Mouse (Mus musculus) urinary bladder, adult 18-20 months (tissue): ENCODE results near the gene Fgfr2.

Experiments used
- DNase-seq, 2 experiments: peaks; one replicate each; pipeline ENCODE4 v3.0.0; 2022; ENCODE audit warnings: low spot score in 2 of 2, mixed read lengths in 2 of 2

The Fgfr2 gene

GRCm38 (mm10) chr7:131881876-131882615, 1241.1 kb downstream of the Fgfr2 start:
- peak; percentile 18 to 73 for DNase-seq

GRCm38 (mm10) chr7:131880150-131880549, 1243.0 kb downstream of the Fgfr2 start:
- no peak for DNase-seq

GRCm38 (mm10) chr7:131878846-131879245, 1244.3 kb downstream of the Fgfr2 start:
- DNase-seq = no peak

GRCm38 (mm10) chr7:131861157-131861556, 1262.0 kb downstream of the Fgfr2 start:
- no peak for DNase-seq

- no peak for DNase-seq
Measured at GRCm38 (mm10) chr7:131855641-131856040, 1267.5 kb downstream of the Fgfr2 start.

- no peak for DNase-seq
Measured at GRCm38 (mm10) chr7:131850579-131850978, 1272.6 kb downstream of the Fgfr2 start.

GRCm38 (mm10) chr7:131846066-131846905, 1276.9 kb downstream of the Fgfr2 start:
- DNase-seq = no peak

- DNase-seq = no peak
Measured at GRCm38 (mm10) chr7:131830261-131830660, 1292.9 kb downstream of the Fgfr2 start.

GRCm38 (mm10) chr7:131826811-131827210, 1296.3 kb downstream of the Fgfr2 start:
- no peak for DNase-seq

- DNase-seq = no peak
Measured at GRCm38 (mm10) chr7:131817976-131818375, 1305.2 kb downstream of the Fgfr2 start.

- no peak for DNase-seq
Measured at GRCm38 (mm10) chr7:131816641-131817040, 1306.5 kb downstream of the Fgfr2 start.

GRCm38 (mm10) chr7:131812116-131812515, 1311.0 kb downstream of the Fgfr2 start:
- no peak for DNase-seq

- DNase-seq = no peak
Measured at GRCm38 (mm10) chr7:131810916-131811315, 1312.2 kb downstream of the Fgfr2 start.

- no peak for DNase-seq
Measured at GRCm38 (mm10) chr7:131809584-131810181, 1313.5 kb downstream of the Fgfr2 start.

GRCm38 (mm10) chr7:131807257-131807656, 1315.9 kb downstream of the Fgfr2 start:
- DNase-seq = no peak

- DNase-seq = no peak
Measured at GRCm38 (mm10) chr7:131805525-131806202, 1317.5 kb downstream of the Fgfr2 start.

GRCm38 (mm10) chr7:131800416-131801045, 1322.6 kb downstream of the Fgfr2 start:
- DNase-seq = no peak

GRCm38 (mm10) chr7:131797161-131797560, 1326.0 kb downstream of the Fgfr2 start:
- DNase-seq = no peak

GRCm38 (mm10) chr7:131788595-131789206, 1334.4 kb downstream of the Fgfr2 start:
- no peak for DNase-seq

- DNase-seq = no peak
Measured at GRCm38 (mm10) chr7:131785721-131786120, 1337.4 kb downstream of the Fgfr2 start.
